ENCODE assay signal across 28 mouse cellular contexts in genomic region chr15:10701571-10701970, GRCm38 (mm10). TPM values are rescaled to one million over a fixed set of nuclear protein-coding genes. Genes with fewer than 3 reads are reported as not detected.
DNase-seq lines count a peak whose midpoint lies in the region; ATAC-seq lines count a peak whose summit lies in the region.
"Had no signal": no experiment of that assay in that cellular context is flagged by ENCODE, and none has a peak within 500 bp of the region (broad histone marks: within the 10 kb centered on the region; RNA-seq: fewer than 3 reads in every experiment).

No protein-coding gene starts in this region.

- no peaks in the 10 kb centered on the region for H3K9me3 ChIP-seq in embryonic facial prominence, embryonic 12.5 days
- H3K9me3 ChIP-seq in embryonic facial prominence, embryonic 10.5 days: no peaks in the 10 kb centered on the region
- H3K9me3 ChIP-seq in lung, embryonic 15.5 days: no peaks in the 10 kb centered on the region
- no peaks in the 10 kb centered on the region for H3K9me3 ChIP-seq in embryonic facial prominence, embryonic 15.5 days (replicated peaks)
- no peaks in the 10 kb centered on the region for H3K9me3 ChIP-seq in forebrain, embryonic 15.5 days
- H3K9me3 ChIP-seq in hindbrain, embryonic 13.5 days: no peaks in the 10 kb centered on the region
- H3K9me3 ChIP-seq: forebrain, embryonic 12.5 days; heart, embryonic 15.5 days; hindbrain, embryonic 15.5 days had no signal

- no peak overlapping the region for H3K4me2 ChIP-seq in embryonic facial prominence, embryonic 12.5 days (replicated peaks)
- no peak overlapping the region for H3K4me2 ChIP-seq in lung, embryonic 15.5 days
- no peak overlapping the region for H3K4me2 ChIP-seq in embryonic facial prominence, embryonic 15.5 days (replicated peaks)
- no peak overlapping the region for H3K4me2 ChIP-seq in forebrain, embryonic 15.5 days (replicated peaks)
- no peak overlapping the region for H3K4me2 ChIP-seq in hindbrain, embryonic 13.5 days
- H3K4me2 ChIP-seq: forebrain, embryonic 12.5 days; heart, embryonic 11.5 days; heart, embryonic 15.5 days; hindbrain, embryonic 15.5 days had no signal

- no peaks in the 10 kb centered on the region for H3K27me3 ChIP-seq in embryonic facial prominence, embryonic 12.5 days
- no peaks in the 10 kb centered on the region for H3K27me3 ChIP-seq in embryonic facial prominence, embryonic 10.5 days (replicated peaks; ENCODE audit: low read depth, poor library complexity, severe bottlenecking)
- H3K27me3 ChIP-seq in lung, embryonic 15.5 days: no peaks in the 10 kb centered on the region
- no peaks in the 10 kb centered on the region for H3K27me3 ChIP-seq in embryonic facial prominence, embryonic 15.5 days
- H3K27me3 ChIP-seq in forebrain, embryonic 15.5 days: no peaks in the 10 kb centered on the region
- H3K27me3 ChIP-seq in hindbrain, embryonic 13.5 days: no peaks in the 10 kb centered on the region
- H3K27me3 ChIP-seq: forebrain, embryonic 12.5 days; heart, embryonic 15.5 days; hindbrain, embryonic 15.5 days had no signal

- H3K36me3 ChIP-seq in embryonic facial prominence, embryonic 12.5 days: 0 out of 2 replicates have a peak, but pooled peaks cover 3% of the 10 kb centered on the region
- H3K36me3 ChIP-seq in embryonic facial prominence, embryonic 10.5 days (replicated peaks): peaks cover 40% of the 10 kb centered on the region
- 0 out of 2 replicates have a peak, but pooled peaks cover 7% of the 10 kb centered on the region for H3K36me3 ChIP-seq in lung, embryonic 15.5 days
- no peaks in the 10 kb centered on the region for H3K36me3 ChIP-seq in embryonic facial prominence, embryonic 15.5 days
- H3K36me3 ChIP-seq in forebrain, embryonic 15.5 days: no peaks in the 10 kb centered on the region
- no peaks in the 10 kb centered on the region for H3K36me3 ChIP-seq in hindbrain, embryonic 13.5 days
- H3K36me3 ChIP-seq: heart, embryonic 15.5 days; hindbrain, embryonic 15.5 days had no signal

- peak overlapping the region; percentile 50; the same call in 1 of the 2 replicates for H3K27ac ChIP-seq in embryonic facial prominence, embryonic 12.5 days
- no peak overlapping the region for H3K27ac ChIP-seq in embryonic facial prominence, embryonic 10.5 days (replicated peaks)
- no peak overlapping the region for H3K27ac ChIP-seq in lung, embryonic 15.5 days
- H3K27ac ChIP-seq in embryonic facial prominence, embryonic 15.5 days (replicated peaks): 0 out of 2 replicates have a peak overlapping the region, but pooled peaks have one; percentile 55
- no peak overlapping the region for H3K27ac ChIP-seq in forebrain, embryonic 15.5 days (replicated peaks)
- H3K27ac ChIP-seq in hindbrain, embryonic 13.5 days: no peak overlapping the region
- H3K27ac ChIP-seq: forebrain, embryonic 12.5 days; gastrocnemius, adult 2 months; heart, embryonic 15.5 days; hindbrain, embryonic 15.5 days had no signal

- H3K4me1 ChIP-seq in embryonic facial prominence, embryonic 12.5 days: peaks cover 37% of the 10 kb centered on the region
- peaks cover 18% of the 10 kb centered on the region for H3K4me1 ChIP-seq in embryonic facial prominence, embryonic 10.5 days
- peaks cover 32% of the 10 kb centered on the region for H3K4me1 ChIP-seq in lung, embryonic 15.5 days
- peaks cover 45% of the 10 kb centered on the region for H3K4me1 ChIP-seq in embryonic facial prominence, embryonic 15.5 days
- peaks cover 19% of the 10 kb centered on the region for H3K4me1 ChIP-seq in forebrain, embryonic 15.5 days
- H3K4me1 ChIP-seq in hindbrain, embryonic 13.5 days (replicated peaks): peaks cover 24% of the 10 kb centered on the region

- no peak overlapping the region for H3K9ac ChIP-seq in embryonic facial prominence, embryonic 12.5 days
- no peak overlapping the region for H3K9ac ChIP-seq in lung, embryonic 15.5 days
- H3K9ac ChIP-seq in embryonic facial prominence, embryonic 15.5 days: no peak overlapping the region
- no peak overlapping the region for H3K9ac ChIP-seq in forebrain, embryonic 15.5 days (replicated peaks)
- H3K9ac ChIP-seq in hindbrain, embryonic 13.5 days: no peak overlapping the region
- H3K9ac ChIP-seq: forebrain, embryonic 12.5 days; forebrain, postnatal 0 days; heart, embryonic 15.5 days; hindbrain, embryonic 15.5 days had no signal

- DNase-seq in embryonic facial prominence, embryonic 10.5 days (ENCODE audit: low spot score): no peak
- no peak for DNase-seq in lung, postnatal 4 days
- DNase-seq in adipocyte (ENCODE audit: low spot score): peak; percentile 23
- DNase-seq: adrenal gland, postnatal 10 days; adrenal gland, postnatal 36 days; cerebellum, adult 11 months; cerebellum, adult 2 months; cerebellum, postnatal 10 days; cerebellum, postnatal 36 days; embryo, embryonic 11 days; forebrain, postnatal 0 days; gastrocnemius, adult 2 months; gastrocnemius, postnatal 14 days; heart, adult 11 months; heart, postnatal 10 days; heart, postnatal 4 days had no signal

- ATAC-seq in embryonic facial prominence, embryonic 12.5 days (ENCODE audit: insufficient number of reproducible peaks, insufficient read depth, low FRiP score, low TSS enrichment): no peak
- peak; percentile 19; the same call in 1 of the 2 replicates for ATAC-seq in lung, embryonic 15.5 days (ENCODE audit: borderline replicate concordance, extremely low read depth, low FRiP score, low TSS enrichment)
- ATAC-seq in embryonic facial prominence, embryonic 15.5 days (ENCODE audit: insufficient number of reproducible peaks, low FRiP score, low TSS enrichment, low read depth): no peak
- no peak for ATAC-seq in forebrain, embryonic 15.5 days (replicated peaks)
- no peak for ATAC-seq in hindbrain, embryonic 13.5 days (ENCODE audit: low FRiP score)
- ATAC-seq: activated CD4-positive, CD25-positive, alpha-beta regulatory T cell, adult 4 months; forebrain, postnatal 0 days; intestine, postnatal 0 days had no signal

- no peak overlapping the region for H3K4me3 ChIP-seq in embryonic facial prominence, embryonic 12.5 days
- H3K4me3 ChIP-seq in embryonic facial prominence, embryonic 10.5 days: no peak overlapping the region
- no peak overlapping the region for H3K4me3 ChIP-seq in lung, embryonic 15.5 days
- no peak overlapping the region for H3K4me3 ChIP-seq in embryonic facial prominence, embryonic 15.5 days (replicated peaks)
- no peak overlapping the region for H3K4me3 ChIP-seq in forebrain, embryonic 15.5 days
- no peak overlapping the region for H3K4me3 ChIP-seq in hindbrain, embryonic 13.5 days
- H3K4me3 ChIP-seq: erythroblast, embryonic 14.5 days; forebrain, embryonic 12.5 days; gastrocnemius, adult 2 months; heart, embryonic 15.5 days; hindbrain, embryonic 15.5 days had no signal

- 44% methylated on average over 5 of the region's 5 CpGs for WGBS in embryonic facial prominence, embryonic 12.5 days
- WGBS in embryonic facial prominence, embryonic 10.5 days: 85% methylated on average over 5 of the region's 5 CpGs
- WGBS in lung, embryonic 15.5 days: 27% methylated on average over 5 of the region's 5 CpGs
- 36% methylated on average over 5 of the region's 5 CpGs for WGBS in embryonic facial prominence, embryonic 15.5 days
- 78% methylated on average over 5 of the region's 5 CpGs for WGBS in forebrain, embryonic 15.5 days
- 83% methylated on average over 5 of the region's 5 CpGs for WGBS in hindbrain, embryonic 13.5 days

RNA-seq across cellular contexts. Expression of gene Rai14, which starts 12.9 kb away (rescaled TPM):
- polyA plus RNA-seq in embryonic facial prominence, embryonic 12.5 days (2016; fragmentation: Nextera tagmentation; extraction: Ambion mirVana): 85.6 and 89.7 TPM in 2 replicates
- polyA plus RNA-seq in embryonic facial prominence, embryonic 10.5 days (2016; fragmentation: Nextera tagmentation; extraction: Ambion mirVana): 73.2 and 75.8 TPM in 2 replicates
- polyA plus RNA-seq in lung, embryonic 15.5 days (2015; fragmentation: Nextera tagmentation; extraction: Ambion mirVana): 60.5 and 69.9 TPM in 2 replicates
- 54.7 and 59.5 TPM in 2 replicates for polyA plus RNA-seq in embryonic facial prominence, embryonic 15.5 days (2015; fragmentation: Nextera tagmentation; extraction: Ambion mirVana)
- polyA plus RNA-seq in forebrain, embryonic 15.5 days (2015; fragmentation: Nextera tagmentation; extraction: Ambion mirVana): 37.4 and 38.2 TPM in 2 replicates
- polyA plus RNA-seq in hindbrain, embryonic 13.5 days (2015; fragmentation: Nextera tagmentation; extraction: Ambion mirVana): 19.1 and 26.4 TPM in 2 replicates
- polyA plus RNA-seq: erythroblast, embryonic 14.5 days had no signal

Comparison
In these comparisons a context has a peak if more than half of its experiments do, and no peak if none do; other contexts are left out.
1. H3K27ac ChIP-seq: peak in embryonic facial prominence, embryonic 12.5 days (single experiment) and embryonic facial prominence, embryonic 15.5 days (single experiment); none in embryonic facial prominence, embryonic 10.5 days (single experiment), lung, embryonic 15.5 days (single experiment), forebrain, embryonic 15.5 days (single experiment) and hindbrain, embryonic 13.5 days (single experiment).